Mouse (Mus musculus) neural tube, embryonic 13.5 days (tissue): ENCODE data around the gene P3h1. TPM values are rescaled to one million over a fixed set of nuclear protein-coding genes. Genes with fewer than 3 reads are reported as not detected.
"Not testable (repeated sequence)": the region's sequence is repeated elsewhere in the genome, so short reads cannot be mapped to it uniquely, and the experiment has no call there.

Experiments used
- ATAC-seq: fragments of 200-750 bp; cut with Nextera tagmentation; 2 replicates; pipeline ENCODE4 v1.8.0; 2017; ENCODE audit warnings: low read depth, mild to moderate bottlenecking, moderate TSS enrichment, moderate library complexity
- H3K27ac ChIP-seq: fragments of 300-500 bp; sonication (generic); replicated peaks from 2 replicates; pipeline ENCODE4 v1.5.1; 2015; ENCODE audit warnings: moderate library complexity, mild to moderate bottlenecking, inconsistent platforms
- H3K27me3 ChIP-seq: fragments of 300-500 bp; sonication (generic); 2 replicates; pipeline ENCODE4 v1.6.1; 2015; ENCODE audit warnings: mild to moderate bottlenecking, inconsistent platforms
- H3K36me3 ChIP-seq: fragments of 300-500 bp; sonication (generic); 2 replicates; pipeline ENCODE4 v1.6.1; 2015; ENCODE audit warnings: mild to moderate bottlenecking, inconsistent platforms
- H3K4me1 ChIP-seq: fragments of 300-500 bp; sonication (generic); replicated peaks from 2 replicates; pipeline ENCODE4 v1.6.1; 2015; ENCODE audit warnings: inconsistent platforms
- H3K4me2 ChIP-seq: fragments of 300-500 bp; sonication (generic); 2 replicates; pipeline ENCODE4 v1.6.1; 2015; ENCODE audit warnings: inconsistent platforms, mild to moderate bottlenecking, moderate library complexity
- H3K4me3 ChIP-seq: fragments of 300-500 bp; sonication (generic); 2 replicates; pipeline ENCODE4 v1.5.1; 2015; ENCODE audit warnings: mild to moderate bottlenecking, inconsistent platforms
- H3K9ac ChIP-seq: fragments of 300-500 bp; sonication (generic); 2 replicates; pipeline ENCODE4 v1.6.1; 2015; ENCODE audit warnings: moderate library complexity, mild to moderate bottlenecking, inconsistent platforms
- H3K9me3 ChIP-seq: fragments of 300-500 bp; sonication (generic); 2 replicates; pipeline ENCODE4 v1.6.1; 2016; ENCODE audit warnings: inconsistent platforms
- WGBS: fragments of 180-500 bp; shearing (Covaris S2); methylation state at CpG from one replicate; pipeline ENCODE4 v1.1.7; 2015; 5-methylcytosine and 5-hydroxymethylcytosine counted together
- polyA plus RNA-seq: library from polyadenylated mRNA; unstranded; fragments of >200 nt; fragmentation: Nextera tagmentation; extraction: Ambion mirVana; gene quantifications from 2 replicates; pipeline ENCODE4 v1.2.1, GENCODE M21; 2015

P3h1 gene
- polyA plus RNA-seq, 1 experiment from 2014 or later: 14.8 TPM

DNA sequence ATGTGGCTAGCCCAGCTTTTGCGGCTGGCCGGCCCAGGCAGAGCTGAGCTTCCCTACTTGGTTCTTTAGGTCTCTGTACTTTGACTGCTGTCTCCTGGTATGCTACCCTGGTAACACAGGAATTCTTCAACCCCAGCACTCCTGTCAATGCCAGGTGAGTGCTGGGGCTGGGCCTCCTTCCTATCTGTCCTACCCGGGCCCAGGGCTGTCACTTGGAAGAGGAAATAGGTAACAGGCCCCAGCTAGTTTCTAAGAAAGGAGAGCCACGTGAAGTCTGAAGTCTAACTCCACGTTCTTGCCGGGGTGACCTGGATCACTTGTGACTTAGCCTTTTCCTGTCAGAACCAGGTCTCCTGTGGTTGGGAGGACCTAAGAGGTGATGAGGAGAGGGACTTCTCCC is 24.4 kb downstream of the P3h1 start:
- ATAC-seq: no peak
- Histone ChIP-seq H3K27me3 (no peaks in the 10 kb centered on the region), H3K36me3 (no peaks in the 10 kb centered on the region), H3K27ac (no peak overlapping the region), H3K9me3 (no peaks in the 10 kb centered on the region), H3K4me1 (peaks cover 21% of the 10 kb centered on the region), H3K9ac (no peak overlapping the region), H3K4me3 (no peak overlapping the region), H3K4me2 (no peak overlapping the region)
- 80% methylated on average over 6 of the region's 6 CpGs for WGBS

DNA sequence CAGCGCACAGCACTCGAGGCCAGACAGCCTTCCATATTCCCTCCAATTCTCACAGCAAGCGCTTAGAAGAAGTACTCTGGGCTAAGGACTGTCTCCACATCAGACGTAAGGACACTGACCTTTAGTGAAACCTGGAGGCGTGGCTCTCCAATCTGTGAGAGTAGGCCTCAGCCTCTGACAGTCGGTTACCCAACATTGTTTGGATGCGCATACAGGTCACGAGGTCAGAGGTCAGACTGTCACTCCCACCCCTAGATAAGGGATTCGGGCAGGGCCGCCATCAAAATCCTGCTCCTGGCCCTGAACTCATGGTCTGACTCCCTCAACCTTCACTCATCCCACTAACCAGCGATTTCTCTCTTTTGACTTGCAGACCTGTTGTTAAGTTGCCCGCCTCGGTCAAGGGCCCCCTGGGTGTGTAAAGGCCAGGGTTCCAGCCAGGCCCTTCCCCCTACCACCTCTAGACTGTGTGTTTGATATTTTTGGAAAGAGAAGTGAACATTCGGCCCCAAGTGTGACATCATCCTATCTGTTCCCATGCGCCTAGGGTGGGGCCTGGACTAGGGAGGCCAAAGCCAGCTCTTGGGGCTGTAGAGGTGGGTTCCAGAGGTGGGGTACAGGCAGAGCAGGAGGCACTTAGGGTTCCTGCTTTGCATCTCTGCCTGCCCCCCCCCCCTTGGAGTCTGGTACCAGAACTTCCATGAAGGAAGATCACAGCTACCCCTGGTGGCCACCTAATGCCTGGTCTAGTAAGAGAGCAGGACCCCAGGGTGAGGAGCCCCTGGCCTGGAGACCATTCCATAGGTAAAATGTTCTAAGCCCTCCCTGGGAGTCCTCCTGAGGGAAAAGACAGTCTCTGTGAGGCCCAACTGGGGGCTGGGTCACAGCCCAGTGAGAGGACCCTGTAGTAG is 26.9 kb downstream of the P3h1 start:
- Histone ChIP-seq H3K27ac (no peak overlapping the region), H3K27me3 (no peaks in the 10 kb centered on the region), H3K4me2 (no peak overlapping the region), H3K4me1 (peaks cover 7% of the 10 kb centered on the region), H3K9me3 (no peaks in the 10 kb centered on the region), H3K4me3 (no peak overlapping the region), H3K9ac (no peak overlapping the region), H3K36me3 (0 out of 2 replicates have a peak, but pooled peaks cover 4% of the 10 kb centered on the region)
- WGBS: 84% methylated on average over 15 of the region's 15 CpGs
- 0 out of 2 replicates have a peak, but pooled peaks have one; percentile 24 for ATAC-seq

DNA sequence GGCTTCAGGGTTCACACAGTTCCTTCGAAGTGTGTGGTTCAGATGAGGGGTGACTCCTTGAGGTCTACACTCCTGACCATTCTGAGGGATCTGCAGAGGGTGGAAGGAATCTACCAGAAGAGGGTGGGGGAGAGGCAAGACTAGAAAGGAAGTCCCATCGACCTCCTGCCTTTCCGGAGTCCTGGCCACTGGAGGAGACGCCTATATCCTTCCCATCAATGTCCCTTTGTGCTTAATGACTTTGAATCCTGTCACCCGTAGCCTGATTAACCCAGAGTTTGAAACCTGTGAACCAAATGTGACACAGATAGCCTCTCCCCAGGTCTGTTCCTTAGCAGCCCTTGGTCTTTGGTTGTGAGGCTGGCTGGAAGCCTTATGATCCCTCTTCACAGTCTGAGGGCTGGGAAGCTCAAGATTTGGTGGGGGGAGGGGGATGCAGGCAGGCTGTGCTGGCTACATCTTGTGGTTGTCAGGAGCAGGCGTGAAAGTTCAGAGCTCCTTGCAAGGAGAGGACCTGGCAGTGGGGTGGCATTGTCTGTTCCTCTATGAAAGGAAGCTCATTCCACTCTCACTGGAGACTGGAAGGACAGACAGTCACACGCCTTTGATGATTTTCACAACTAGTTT is 28.5 kb downstream of the P3h1 start:
- Histone ChIP-seq H3K9me3 (no peaks in the 10 kb centered on the region), H3K27me3 (no peaks in the 10 kb centered on the region), H3K4me3 (no peak overlapping the region), H3K4me2 (no peak overlapping the region), H3K4me1 (no peaks in the 10 kb centered on the region), H3K36me3 (0 out of 2 replicates have a peak, but pooled peaks cover 4% of the 10 kb centered on the region), H3K9ac (no peak overlapping the region), H3K27ac (no peak overlapping the region)
- no peak for ATAC-seq
- WGBS: 71% methylated on average over 7 of the region's 7 CpGs

DNA sequence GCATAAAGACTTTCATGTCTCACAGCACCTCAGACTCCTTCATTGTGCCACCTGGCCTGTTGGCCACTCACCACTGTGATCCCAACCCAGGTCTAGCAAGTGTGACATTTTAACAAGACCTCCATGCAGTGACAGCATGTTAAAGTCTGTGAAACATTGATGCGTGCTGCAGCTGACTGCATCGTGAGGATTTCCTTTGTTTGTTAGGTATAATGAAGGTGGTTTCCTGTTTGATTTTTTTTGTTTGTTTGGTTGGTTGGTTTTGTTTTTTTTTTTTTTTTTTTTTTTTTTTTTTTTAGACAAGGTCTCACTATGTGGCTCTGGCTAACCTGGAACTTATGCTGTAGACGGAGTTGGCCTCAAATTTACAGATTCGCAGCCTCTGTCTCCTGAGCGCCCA is 29.8 kb downstream of the P3h1 start:
- H3K27me3 ChIP-seq: no peaks in the 10 kb centered on the region
- no peak for ATAC-seq
- H3K4me1 ChIP-seq: no peaks in the 10 kb centered on the region
- 94% methylated on average over 5 of the region's 5 CpGs for WGBS
- no peak overlapping the region for H3K9ac ChIP-seq
- no peak overlapping the region for H3K4me3 ChIP-seq
- H3K9me3 ChIP-seq: no peaks in the 10 kb centered on the region
- H3K27ac ChIP-seq: no peak overlapping the region
- 0 out of 2 replicates have a peak, but pooled peaks cover 4% of the 10 kb centered on the region for H3K36me3 ChIP-seq
- no peak overlapping the region for H3K4me2 ChIP-seq

DNA sequence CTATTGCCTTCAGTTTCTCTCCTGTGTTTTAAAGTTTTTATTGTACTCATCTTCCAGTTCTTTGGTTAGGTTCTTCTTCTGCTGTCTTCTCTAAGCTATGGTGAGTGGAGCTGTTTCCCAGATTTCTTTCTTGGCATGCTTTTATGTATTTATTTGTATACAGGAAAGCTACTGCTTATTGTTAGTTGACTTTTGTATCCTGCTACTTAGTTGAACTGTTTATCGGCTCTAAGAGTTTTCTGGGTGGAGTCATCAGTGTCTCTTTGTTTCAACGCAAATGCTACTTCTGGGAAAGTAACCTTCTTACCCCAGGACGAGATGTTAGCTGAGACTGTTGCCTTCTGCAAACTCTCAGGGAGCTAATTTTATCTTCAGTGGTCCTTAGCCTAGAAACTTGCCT is 30.7 kb downstream of the P3h1 start:
- WGBS: 72% methylated on average over 3 of the region's 3 CpGs
- no peak for ATAC-seq
- Histone ChIP-seq H3K4me2 (no peak overlapping the region), H3K4me1 (no peaks in the 10 kb centered on the region), H3K27me3 (no peaks in the 10 kb centered on the region), H3K36me3 (peaks cover 11% of the 10 kb centered on the region), H3K9me3 (no peaks in the 10 kb centered on the region), H3K4me3 (no peak overlapping the region), H3K9ac (no peak overlapping the region), H3K27ac (no peak overlapping the region)

DNA sequence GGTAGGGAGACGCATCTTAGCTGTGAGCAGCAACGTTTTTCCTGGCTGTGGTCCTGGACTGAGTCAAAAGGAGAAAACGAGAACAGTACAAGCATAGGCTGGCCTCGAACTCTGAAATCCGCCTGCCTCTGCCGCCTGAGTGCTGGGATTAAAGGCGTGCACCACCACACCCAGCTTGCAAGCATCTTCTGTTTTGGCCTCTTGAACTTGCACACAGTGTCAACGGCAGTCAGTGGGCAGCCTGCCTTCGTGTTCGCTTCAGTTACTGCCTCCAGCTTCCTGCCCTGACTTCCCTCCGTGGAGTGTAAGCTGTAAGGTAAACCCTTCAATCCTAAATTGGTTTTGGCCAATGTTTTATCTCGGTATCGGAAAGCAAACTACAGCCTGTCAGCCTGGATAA is 33.9 kb downstream of the P3h1 start:
- Histone ChIP-seq H3K27ac (no peak overlapping the region), H3K27me3 (no peaks in the 10 kb centered on the region), H3K4me3 (no peak overlapping the region), H3K9me3 (no peaks in the 10 kb centered on the region), H3K9ac (no peak overlapping the region), H3K36me3 (peaks cover 37% of the 10 kb centered on the region), H3K4me2 (no peak overlapping the region), H3K4me1 (no peaks in the 10 kb centered on the region)
- WGBS: 79% methylated on average over 13 of the region's 13 CpGs
- ATAC-seq: no peak

DNA sequence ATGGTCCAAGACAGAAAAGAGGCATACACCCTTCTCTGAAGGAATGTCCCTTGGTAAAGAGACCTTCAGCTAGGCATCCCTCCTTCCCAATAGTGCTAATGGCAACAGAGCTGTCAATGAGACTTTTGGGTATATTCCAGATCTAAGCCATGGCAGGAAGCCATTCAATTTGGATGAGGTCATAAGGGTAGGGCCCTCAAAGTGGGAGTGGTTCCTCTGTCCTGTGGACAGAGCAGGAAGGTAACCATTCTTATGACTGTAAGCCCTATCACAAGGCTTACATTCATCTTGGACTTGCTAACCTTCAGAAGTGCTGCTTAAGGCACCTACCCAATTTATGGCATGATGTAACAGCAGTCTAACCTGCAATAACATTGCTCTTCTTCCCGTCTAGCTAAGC is 41.9 kb downstream of the P3h1 start:
- no peak overlapping the region for H3K27ac ChIP-seq
- ATAC-seq: no peak
- H3K9ac ChIP-seq: no peak overlapping the region
- peaks cover 94% of the 10 kb centered on the region for H3K36me3 ChIP-seq
- no peaks in the 10 kb centered on the region for H3K4me1 ChIP-seq
- H3K9me3 ChIP-seq: no peaks in the 10 kb centered on the region
- H3K4me3 ChIP-seq: no peak overlapping the region
- H3K27me3 ChIP-seq: no peaks in the 10 kb centered on the region
- H3K4me2 ChIP-seq: no peak overlapping the region
- WGBS: 86% methylated on average over 1 of the region's 1 CpGs

DNA sequence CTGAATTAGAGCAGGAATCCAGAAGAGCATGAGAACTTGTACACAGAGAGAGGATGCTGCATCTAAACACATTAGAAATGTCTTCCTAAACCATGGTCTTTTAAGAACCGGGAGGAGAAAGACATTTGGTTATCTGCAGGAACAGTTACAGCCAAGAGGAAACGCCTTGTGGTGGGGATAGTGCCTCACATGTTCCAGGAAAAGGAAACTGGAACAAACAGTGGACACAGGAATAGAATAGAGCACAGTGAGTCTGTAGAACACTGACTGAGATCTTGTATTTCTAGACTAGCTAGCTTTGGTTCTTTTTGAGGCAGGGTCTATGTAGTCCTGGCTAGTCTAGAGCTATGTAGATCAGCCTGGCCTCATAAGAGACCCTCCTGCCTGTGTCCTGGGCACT is 42.5 kb downstream of the P3h1 start:
- no peak overlapping the region for H3K4me3 ChIP-seq
- WGBS: 86% methylated on average over 2 of the region's 2 CpGs
- H3K4me2 ChIP-seq: no peak overlapping the region
- no peak overlapping the region for H3K27ac ChIP-seq
- H3K4me1 ChIP-seq: no peaks in the 10 kb centered on the region
- H3K9me3 ChIP-seq: no peaks in the 10 kb centered on the region
- no peak for ATAC-seq
- no peaks in the 10 kb centered on the region for H3K27me3 ChIP-seq
- no peak overlapping the region for H3K9ac ChIP-seq
- H3K36me3 ChIP-seq: peaks cover 94% of the 10 kb centered on the region

DNA sequence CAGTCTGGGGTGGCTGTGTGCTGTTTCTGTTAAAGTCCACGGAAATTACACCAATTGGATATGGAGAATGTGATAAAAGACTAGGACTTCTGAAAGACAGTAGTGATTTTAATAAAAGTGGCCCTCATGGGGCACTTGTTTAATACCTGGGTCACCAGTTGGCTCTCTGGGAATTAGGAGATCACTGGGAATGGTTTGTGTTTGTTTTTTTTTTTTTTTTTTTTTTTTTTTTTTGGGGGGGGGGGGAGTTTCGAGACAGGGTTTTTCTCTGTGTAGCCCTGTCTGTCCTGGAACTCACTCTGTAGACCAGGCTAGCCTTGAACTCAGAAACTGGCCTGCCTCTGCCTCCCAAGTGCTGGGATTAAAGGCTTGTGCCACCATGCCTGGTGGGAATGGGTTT is 43.0 kb downstream of the P3h1 start:
- Histone ChIP-seq H3K9me3 (no peaks in the 10 kb centered on the region), H3K4me3 (no peak overlapping the region), H3K4me1 (no peaks in the 10 kb centered on the region), H3K9ac (no peak overlapping the region), H3K27ac (no peak overlapping the region), H3K36me3 (peaks cover 93% of the 10 kb centered on the region), H3K4me2 (no peak overlapping the region), H3K27me3 (no peaks in the 10 kb centered on the region)
- WGBS: 87% methylated on average over 2 of the region's 2 CpGs
- no peak for ATAC-seq

DNA sequence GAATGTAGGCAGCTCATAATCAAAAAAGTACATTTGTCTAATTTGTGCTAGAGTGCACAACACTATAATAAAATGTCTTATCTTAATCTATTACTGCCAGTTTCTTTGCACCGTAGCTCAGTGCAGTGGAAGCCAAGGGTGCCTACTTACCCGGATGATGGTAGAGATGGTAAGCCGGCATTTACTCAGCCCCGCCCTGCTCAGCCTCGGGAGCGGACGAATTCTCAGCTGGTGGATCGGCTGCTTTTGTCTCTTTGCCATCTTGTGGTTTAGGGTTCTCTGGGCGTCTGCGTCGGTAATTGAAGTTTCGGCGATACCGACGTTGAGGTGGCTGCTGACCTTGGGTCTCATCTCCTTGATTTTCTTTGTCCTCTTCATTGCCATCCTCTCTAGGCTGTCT is 46.1 kb downstream of the P3h1 start:
- not testable (repeated sequence) for H3K27ac ChIP-seq
- WGBS: 91% methylated on average over 15 of the region's 15 CpGs

DNA sequence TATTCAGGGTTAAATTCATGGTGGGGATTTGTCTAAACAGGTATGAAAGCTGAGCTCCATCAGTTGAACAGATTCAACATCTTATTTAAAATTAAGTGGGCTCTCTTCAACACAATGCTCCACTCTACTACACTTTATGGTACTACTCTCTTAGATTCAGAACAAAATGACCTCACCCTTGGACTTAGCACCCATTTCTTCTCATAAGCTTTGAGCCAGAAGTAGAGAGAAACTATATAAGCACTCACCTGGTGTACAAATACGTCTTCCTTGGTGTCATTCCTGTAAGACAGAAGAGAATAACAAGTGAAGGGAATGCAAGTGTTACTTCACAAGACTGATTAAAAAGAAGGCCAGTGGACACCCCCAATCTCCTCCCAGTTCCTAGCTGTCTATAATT is 52.1 kb downstream of the P3h1 start:
- Histone ChIP-seq H3K4me1 (peaks cover 25% of the 10 kb centered on the region), H3K4me2 (no peak overlapping the region), H3K27ac (no peak overlapping the region), H3K36me3 (peaks cover 57% of the 10 kb centered on the region), H3K9ac (no peak overlapping the region), H3K9me3 (no peaks in the 10 kb centered on the region), H3K4me3 (no peak overlapping the region), H3K27me3 (no peaks in the 10 kb centered on the region)
- no peak for ATAC-seq
- 89% methylated on average over 1 of the region's 1 CpGs for WGBS

More for the DNA sequence above, 46.1 kb downstream of the P3h1 start:
- not testable (repeated sequence) for H3K4me3 ChIP-seq, H3K4me1 ChIP-seq, H3K4me2 ChIP-seq, ATAC-seq, H3K9me3 ChIP-seq, H3K9ac ChIP-seq, H3K27me3 ChIP-seq
- peaks cover 94% of the 10 kb centered on the region for H3K36me3 ChIP-seq

DNA sequence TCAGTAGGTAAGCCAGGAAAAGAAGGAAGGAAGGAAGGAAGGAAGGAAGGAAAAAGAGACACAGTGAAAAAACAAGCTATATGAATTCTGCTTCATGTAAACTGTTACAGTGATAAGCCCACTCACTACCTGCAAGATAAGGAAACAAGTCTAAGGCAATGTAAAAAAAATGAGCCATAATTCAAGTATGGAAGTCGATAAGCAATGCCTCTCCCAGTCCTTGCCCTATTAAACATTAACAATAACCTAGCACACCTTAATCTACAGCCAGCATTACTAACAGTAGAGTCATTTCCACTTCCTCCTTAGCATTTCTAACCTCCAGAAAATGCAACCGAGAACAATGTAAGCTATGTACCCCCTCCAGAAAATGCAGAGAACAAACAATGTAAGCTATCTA is 52.6 kb downstream of the P3h1 start:
- WGBS: 89% methylated on average over 2 of the region's 2 CpGs

More for the DNA sequence above, 52.6 kb downstream of the P3h1 start:
- no peak for ATAC-seq
- H3K36me3 ChIP-seq: peaks cover 52% of the 10 kb centered on the region
- no peak overlapping the region for H3K27ac ChIP-seq
- no peaks in the 10 kb centered on the region for H3K27me3 ChIP-seq
- no peak overlapping the region for H3K9ac ChIP-seq
- H3K4me1 ChIP-seq: peaks cover 30% of the 10 kb centered on the region
- H3K9me3 ChIP-seq: no peaks in the 10 kb centered on the region
- no peak overlapping the region for H3K4me2 ChIP-seq
- no peak overlapping the region for H3K4me3 ChIP-seq
